Mouse (Mus musculus) embryonic fibroblast, embryonic 13.5 days (primary cell): ENCODE measurements at regions not wholly inside any gene's neighbourhood (a gene's known extent, or its start where the extent isn't known, plus 50 kb on each side); places are given as distances from the start of the nearest gene placed in this dataset.

Experiments used
- CTCF ChIP-seq: IDR thresholded peaks from 2 replicates; pipeline ENCODE4 v1.5.1; 2011; ENCODE audit warnings: mild to moderate bottlenecking, control low read depth, low read length, moderate library complexity, borderline replicate concordance; ENCODE audit not compliant: insufficient read depth
- POLR2A ChIP-seq: IDR thresholded peaks from 2 replicates; pipeline ENCODE4 v1.6.1; 2011; ENCODE audit warnings: low read depth, mild to moderate bottlenecking, control low read depth, low read length, moderate library complexity

GRCm38 (mm10) chr17:54192231-54192573 is 106.6 kb downstream of the Slc5a7 start:
- TF ChIP-seq CTCF: no peak
- TF ChIP-seq POLR2A: no peak
